Mouse (Mus musculus) kidney, postnatal 14 days (tissue): Measurements from ENCODE around the gene Zfp493.
"Not testable (repeated sequence)": the region's sequence is repeated elsewhere in the genome, so short reads cannot be mapped to it uniquely, and the experiment has no call there.

Experiments
- DNase-seq: peaks from one replicate; pipeline ENCODE4 v3.0.0; 2022; ENCODE audit warnings: mixed read lengths

Zfp493 gene

DNA sequence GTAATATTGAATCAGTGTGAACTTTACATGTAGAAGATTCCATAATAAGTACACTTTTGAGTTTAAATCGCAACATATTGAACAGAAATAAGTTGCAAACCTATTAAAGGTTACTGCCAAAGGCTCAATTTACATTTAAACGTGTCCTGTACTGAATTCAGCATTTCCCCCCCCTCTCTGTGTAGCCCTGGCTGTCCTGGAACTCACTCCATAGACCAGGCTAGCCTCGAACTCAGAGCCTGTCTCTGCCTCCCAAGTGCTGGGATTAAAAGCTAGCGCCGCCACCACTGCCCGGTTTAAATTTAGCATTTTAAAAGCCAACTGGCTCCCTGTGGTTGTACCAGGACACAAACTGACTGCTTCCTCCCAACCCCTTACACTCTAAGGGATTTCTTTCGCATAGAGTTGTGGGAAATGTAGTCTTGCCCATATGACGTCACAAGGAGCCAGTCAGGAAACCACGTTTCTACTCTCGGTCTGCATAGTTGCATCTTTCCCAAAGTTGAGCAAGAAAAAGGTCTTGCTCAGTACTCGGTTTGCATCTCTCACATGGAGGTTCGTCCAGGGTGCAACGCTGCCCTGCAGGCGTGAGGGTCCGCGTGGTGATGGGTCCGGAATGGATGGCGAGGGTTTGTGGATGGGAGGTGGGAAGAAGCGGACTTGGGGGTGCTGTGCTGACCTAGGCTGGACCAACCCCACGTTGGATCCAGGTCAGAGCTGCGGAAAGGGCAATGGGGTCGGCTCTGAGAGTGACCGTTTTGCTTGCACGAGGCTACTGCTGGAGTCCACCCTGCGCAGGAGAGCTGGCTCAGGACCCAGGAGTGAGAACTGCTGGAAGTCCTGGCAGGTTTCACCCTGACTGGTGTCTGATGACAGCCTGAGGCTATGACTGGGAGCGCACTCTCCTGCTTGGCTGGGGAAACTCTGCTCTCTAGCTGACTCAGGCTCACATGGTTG, at the start of gene Zfp493:
Gene Zfp493, plus strand, starts transcription at position 429 of the 957 bp plus-strand sequence.
- DNase-seq, result peak; percentile 81

DNA sequence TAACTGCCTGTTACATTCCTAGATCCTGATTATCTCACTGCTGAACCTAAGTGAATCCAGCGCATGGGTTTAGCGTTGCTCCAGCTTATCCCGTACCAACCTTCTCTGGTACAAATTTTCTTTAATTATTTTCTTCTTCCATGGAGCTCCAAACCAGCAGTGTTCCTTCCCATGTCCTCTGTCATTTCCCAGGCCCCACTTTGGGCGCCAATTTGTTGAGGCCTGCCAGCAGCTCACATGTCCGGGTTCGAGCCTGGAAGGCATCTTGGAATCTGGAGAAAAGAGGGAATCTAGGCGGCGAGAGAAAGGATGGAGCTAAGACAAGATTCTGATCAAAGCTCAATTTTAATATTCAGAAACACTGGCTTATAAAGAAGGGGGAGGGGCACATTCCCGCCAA, 45.1 kb upstream of the Zfp493 start:
- not testable (repeated sequence) for DNase-seq

DNA sequence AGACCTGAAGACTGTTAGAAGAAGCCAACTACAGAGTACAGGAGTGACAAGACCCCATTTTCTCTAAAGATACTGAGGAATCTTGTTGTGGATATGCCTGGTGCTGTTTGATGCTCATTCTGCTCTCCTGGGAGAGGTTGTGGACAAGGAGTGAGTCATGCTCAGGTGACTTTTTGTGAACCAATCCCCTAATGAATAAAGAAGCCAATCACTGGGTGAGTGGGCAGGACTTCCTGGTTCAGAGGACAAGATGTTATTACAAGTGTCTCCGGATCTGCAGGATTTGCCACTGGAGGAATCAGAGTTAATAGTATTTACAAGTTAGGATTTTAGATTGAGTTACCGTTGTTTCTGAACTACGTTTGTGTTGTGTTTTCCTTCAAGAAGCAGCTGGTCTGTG, 36.6 kb upstream of the Zfp493 start:
- no peak for DNase-seq

DNA sequence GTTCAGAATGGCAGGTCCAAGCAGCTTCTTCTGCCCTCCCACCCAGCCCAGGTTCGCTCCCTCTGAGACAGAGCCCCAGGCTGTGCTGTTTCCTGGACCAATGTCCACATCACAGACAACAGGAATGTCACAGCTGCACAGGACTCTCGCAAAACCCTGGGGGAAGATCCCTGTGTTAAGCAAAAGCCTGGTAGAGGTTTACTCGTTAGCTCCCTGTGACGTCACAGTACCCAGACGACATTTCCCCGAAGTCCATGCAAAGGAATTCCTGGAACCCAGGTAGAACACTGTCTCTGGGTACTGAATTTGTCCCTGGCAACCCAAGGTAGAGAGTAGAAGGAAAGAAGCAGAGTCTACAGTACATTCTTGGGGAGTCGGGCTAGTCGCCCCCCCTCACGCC, 35.6 kb upstream of the Zfp493 start:
- no peak for DNase-seq

DNA sequence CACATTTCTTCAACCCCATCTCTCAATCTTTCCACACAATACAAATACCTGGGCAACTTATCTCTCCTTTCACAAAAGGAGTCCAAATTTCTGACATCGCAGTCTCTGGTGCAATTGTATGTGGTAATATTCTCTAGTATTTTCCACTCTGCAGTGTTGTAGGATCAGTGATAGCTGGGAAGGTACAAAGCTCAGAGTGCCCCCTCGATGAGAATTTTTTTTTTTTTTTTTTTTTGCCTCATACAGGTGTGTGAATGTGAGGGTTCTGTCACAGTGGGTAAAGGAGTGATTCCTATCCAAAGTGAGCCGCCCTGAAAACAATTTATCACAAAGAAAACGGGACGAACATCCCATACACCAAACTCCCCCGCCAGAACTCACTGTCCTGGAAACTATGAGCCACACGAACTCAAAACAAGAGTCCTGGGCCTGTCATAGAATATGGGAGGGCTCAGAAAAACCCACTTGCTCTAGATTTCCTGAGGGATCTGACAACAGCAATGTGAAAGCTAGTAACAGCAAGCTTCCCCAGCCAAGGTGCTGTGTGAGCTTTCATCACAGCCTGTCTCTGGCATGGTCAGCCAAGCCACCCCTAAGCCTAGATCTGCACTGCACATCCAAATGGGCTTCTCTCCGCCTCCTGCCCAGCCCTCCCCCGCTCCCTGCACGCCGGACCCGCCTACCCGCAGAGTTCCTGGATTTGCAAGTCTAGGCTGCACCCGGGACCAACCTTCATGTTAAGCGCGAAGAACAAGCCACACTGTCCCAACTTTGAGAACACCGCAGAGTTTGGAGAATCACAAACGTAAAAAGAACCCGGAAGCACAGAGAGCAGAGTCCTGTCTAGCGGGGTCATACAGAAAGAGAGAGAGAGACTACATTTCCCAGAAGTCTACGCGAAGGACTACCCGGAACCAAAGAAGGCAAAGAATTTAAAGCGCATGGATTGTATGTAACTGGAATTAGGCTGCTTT, 24.9 kb upstream of the Zfp493 start, which contains the start of gene Zfp85:
Gene Zfp85, minus strand, starts transcription at position 896 of the 974 bp plus-strand sequence.
- peak; percentile 73 for DNase-seq

DNA sequence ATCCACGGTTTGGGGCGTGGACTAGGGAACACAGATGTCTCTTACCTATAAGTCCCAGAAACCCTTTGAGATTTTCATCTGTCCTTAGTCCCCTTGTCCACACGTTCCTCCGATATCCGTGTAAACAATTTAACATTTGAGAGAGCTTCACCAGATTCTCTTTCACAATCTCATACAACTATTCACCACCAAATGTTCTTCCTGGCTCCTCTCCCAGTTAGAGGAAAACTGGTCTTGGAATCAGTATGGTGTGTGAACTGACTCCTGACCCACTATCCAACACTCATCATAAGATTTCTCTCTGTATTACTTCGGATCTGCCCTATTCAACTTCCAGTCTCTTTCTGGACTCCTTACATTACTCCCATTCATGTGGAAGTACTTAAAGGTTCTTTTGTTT, 23.7 kb upstream of the Zfp493 start:
- no peak for DNase-seq

DNA sequence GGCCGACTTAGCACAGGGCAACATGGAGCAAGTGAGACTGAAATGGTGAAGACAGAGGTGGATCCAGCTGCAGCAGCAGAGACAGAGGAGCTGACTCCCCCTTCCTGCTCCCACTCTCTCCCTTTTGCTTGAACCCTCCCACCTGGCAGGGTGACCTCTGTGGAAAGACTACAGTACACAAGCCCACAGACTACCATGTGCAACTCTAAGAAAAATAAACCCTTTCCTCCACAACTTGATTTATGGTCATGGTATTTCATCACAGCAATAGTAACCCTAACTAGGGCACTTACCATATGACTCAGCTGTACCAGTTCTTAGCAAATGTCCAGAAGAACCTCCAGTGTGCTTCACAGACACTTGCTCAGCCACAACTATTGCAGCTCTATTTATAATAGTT, 19.5 kb upstream of the Zfp493 start:
- no peak for DNase-seq

DNA sequence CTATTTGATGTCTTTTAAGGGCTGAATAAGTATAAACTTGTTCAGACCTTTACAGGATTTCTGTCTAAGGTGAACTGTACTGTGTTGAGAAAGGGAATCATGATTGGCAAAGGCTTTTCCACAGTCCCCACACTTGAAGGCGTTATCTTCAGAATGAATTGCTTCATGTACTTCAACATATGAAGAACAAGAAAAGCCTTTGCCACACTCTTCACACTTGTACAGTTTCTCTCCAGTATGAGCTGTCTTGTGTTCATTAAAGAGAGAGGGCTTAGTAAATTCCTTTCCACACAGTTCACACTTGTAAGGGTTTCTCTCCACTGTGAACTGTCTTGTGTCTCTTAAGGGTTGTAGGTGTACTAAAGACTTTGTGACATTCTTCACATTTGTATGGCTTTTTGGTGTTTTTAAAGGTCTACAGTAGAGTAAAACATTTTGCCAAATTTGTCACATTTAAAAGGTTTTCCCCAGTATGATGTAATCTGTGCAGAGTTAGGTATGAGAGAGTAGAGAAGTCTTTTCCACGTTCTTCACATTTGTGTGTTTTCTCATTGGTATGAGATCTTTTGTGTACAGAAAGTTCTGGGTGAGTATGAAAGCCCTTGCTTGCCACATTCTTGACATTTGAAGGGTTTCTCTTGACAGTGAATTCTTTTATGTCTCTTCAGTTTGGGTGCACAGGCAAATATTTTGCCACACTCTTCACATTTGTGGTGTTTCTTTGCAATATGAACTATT, 16.3 kb upstream of the Zfp493 start:
- no peak for DNase-seq

DNA sequence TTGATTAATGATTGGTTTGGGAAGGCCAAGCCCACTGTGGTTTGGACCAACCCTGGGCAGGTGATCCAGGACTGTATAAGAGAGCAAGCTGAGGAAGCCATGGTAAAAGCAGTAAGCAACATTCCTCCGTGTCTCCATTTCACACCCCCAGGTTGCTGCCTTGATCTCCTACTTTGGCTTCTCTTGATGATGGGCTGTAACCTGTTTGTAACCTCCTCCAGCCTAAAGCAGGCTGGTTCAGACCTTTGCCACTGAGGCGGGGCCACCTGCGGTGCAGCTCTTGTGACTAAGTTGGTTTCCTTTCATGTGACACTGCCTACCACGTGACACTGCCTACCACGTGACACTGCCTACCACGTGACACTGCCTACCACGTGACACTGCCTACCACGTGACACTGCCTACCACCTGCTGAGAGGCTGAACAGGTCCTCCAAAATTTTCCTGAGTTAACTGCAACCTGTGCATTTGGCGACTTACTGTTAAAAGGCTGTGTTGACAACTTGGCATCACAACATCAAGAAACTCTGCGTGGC, 12.5 kb downstream of the Zfp493 start:
- DNase-seq, result no peak

DNA sequence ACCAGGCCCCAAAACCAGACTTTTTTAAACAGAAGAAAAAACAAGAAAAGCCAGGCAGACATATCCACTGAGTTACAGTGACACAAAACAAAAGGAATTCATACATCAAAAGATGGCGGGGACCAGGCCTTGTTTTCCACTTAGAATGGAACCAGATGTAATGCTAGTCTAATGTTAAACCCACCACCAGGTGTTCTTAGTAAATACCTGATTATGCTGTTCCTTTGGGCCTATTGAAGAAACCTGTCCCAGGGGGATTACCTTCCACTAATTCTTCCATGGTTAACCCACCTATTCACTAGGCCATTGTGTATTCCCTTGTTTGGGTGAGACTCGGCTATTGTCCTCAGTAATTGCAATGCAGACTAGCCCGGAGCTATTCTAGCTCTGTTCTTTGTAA, 19.1 kb downstream of the Zfp493 start:
- DNase-seq, result no peak

DNA sequence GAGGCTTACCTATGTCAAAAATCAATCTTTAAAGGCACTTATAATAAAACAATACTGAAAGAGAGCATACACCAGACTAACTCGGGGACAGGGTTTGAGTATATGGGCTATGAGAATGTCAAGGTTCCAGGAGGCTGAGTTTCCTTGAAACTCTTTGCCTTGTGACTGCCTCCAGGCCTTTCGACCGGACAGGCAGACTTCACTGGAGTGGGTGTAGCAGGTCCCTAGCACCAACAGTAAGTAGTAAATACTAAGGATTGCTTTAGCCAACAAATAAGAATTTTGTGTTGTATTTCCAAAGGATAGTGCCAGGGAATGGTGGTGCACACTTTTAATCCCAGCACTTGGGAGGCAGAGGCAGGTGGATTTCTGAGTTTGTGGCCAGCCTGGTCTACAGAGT, 19.7 kb downstream of the Zfp493 start:
- not testable (repeated sequence) for DNase-seq

DNA sequence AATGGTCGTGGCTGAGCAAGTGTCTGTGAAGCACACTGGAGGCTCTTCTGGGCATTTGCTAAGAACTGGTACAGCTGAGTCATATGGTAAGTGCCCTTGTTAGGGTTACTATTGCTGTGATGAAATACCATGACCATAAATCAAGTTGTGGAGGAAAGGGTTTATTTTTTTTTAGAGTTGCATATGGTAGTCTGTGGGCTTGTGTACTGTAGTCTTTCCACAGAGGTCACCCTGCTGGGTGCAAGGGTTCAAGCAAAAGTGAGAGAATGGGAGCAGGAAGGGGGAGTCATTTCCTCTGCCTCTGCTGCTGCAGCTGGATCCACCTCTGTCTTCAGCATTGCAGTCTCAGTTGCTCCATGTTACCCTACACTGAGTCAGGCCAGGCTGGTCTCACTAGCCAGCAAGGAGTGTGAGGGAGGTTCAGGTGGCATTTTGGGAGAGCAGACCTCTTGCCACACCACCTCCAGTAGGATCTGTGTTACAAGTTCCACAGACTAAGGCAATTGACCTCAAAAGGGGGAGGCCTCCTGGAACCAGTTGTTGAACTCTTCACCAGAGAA, 32.2 kb downstream of the Zfp493 start:
- DNase-seq, result no peak

DNA sequence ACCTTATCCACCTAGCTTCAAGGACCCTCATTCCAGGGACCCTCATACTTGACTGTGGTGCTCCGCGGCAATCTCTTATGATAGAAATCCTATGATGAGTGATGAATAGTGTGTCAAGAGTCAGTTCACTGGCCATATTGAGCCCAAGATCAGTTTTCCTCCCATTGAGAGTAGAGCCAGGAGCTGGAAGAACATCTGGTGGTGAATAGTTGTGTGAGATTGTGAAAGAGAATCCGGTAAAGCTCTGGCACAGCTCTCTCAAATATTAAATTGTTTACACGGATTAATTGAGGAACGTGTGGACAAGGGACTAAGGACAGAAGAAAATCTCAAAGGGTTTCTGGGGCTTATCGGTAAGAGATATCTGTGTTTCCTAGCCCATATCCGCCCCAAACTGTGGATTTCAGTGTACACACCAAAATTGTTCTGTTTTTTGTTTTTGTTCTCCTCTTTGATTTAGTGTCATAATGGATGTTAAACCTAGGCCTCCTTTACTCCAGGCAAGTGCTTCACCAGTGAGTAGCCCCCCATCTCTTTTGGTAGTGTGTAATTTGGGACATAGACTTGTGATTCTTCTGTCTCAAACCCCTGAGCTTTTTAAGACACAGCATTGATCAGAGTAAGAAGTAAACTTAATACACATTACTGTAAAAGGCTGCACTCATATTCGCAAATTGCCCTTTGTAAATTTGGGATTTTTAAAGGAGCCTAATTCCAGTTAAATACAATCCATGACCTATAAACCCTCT, 33.6 kb downstream of the Zfp493 start:
- DNase-seq, result no peak

DNA sequence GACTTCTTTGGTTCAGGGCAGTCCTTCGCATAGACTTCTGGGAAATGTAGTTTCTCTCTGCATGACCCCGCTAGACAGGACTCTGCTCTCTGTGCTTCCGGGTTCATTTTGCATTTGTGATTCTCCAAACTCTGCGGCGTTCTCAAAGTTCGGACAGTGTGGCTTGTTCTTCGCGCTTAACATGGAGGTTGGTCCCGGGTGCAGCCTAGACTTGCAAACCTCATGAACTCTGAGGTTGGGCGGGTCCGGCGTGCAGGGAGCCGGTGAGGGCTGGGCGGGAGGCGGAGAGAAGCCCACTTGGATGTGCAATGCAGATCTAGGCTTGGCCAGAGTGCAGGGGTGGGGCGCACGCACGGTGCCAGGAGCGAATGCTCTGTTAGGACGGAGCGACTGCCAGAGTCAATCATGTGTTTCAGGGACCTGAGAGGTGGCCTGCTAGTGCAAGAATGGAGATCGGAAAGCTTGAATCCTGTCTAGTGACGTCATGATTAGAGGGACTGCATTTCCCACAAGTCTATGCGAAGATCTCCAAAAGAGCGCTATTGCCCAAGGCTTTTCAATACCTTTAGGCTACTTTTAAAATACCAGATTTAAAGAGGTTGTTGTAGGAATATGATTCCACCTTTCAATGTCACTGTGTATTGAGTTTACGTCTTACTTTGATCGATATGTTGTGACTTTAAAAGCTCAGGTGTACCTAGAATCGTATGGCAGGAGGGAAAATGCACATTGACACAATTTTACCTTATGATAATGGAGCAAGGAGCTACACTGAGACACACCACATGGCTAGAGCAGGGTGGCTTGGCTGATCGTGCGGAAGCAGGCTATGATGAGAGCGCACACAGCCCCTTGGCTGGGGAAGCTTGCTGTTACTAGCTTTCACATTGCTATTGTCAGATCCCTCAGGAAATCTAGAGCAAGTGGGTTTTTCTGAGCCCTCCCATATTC, 34.5 kb downstream of the Zfp493 start, which contains the start of gene Zfp273:
Gene Zfp273, plus strand, starts transcription at position 31 of the 951 bp plus-strand sequence.
- DNase-seq, result peak; percentile 84

DNA sequence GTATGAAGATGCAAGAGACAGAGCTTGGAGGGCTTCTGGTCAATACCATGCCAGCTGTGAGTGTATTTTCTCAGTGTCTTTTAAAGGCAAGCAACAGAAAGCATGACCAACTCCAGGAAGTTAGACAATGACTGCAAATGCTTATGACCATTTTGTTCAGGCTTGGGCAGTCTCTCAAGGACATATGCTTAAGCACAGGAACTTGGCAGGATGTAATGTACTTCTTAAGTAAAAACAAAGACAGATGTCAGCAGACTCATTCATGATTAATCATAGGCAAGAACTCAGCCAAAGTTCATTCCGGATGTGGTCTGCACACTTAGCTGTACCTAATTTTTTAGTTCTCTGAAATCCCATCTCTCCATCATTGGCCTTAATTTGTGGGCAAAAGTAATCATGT, 39.1 kb downstream of the Zfp493 start:
- DNase-seq, result no peak

DNA sequence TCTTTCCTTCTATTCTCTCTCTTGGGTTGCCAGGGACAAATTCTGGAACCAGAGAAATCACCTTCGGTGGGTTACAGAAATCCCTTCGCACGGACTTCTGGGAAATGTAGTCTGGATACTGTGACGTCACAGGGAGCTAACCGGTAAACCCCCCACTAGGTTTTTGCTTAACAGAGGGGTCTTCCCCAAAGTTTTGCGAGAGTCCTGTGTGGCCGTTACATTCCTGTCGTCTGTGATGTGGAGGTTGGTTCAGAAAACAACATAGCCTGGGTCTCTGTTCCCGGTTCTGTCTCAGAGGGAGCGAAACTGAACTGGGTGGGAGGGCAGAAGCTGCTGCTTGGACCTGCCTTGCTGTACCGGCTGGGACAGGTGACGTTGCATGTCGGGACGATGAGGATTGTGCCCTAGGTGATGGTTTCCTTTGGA, 51.4 kb downstream of the Zfp493 start, which contains the start of gene Gm10037:
Gene Gm10037, plus strand, starts transcription at position 196 of the 426 bp plus-strand sequence.
- peak; percentile 73 for DNase-seq

DNA sequence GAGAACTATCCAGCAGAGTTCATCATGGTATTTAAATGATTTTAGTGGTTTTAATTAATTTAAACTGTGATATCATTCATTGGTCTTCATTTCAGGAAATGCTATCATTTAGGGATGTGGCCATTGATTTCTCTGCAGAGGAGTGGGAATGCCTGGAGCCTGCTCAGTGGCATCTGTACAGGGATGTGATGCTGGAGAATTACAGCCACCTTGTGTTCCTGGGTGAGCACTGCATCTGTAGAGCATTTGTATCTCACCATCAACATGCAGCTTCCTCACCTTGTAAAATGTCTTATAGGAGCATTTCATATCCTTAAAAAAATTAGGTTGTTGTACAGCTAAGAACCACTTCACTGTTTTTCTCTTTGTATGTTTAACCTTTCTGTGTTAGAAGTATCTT, 53.6 kb downstream of the Zfp493 start:
- not testable (repeated sequence) for DNase-seq
